Mouse (Mus musculus) midbrain, embryonic 14.5 days (tissue): ENCODE results near the gene Gbp5. TPM values are rescaled to one million over a fixed set of nuclear protein-coding genes. Genes with fewer than 3 reads are reported as not detected.
A peak's percentile ranks its signal among the peaks of the same experiment; 100 is the strongest.
"Not testable (repeated sequence)": the region's sequence is repeated elsewhere in the genome, so short reads cannot be mapped to it uniquely, and the experiment has no call there.

Experiments
- ATAC-seq: fragments of 200-750 bp; cut with Nextera tagmentation; 2 replicates; pipeline ENCODE4 v1.8.0; 2017; ENCODE audit warnings: moderate number of reproducible peaks, moderate library complexity; ENCODE audit not compliant: low FRiP score, low TSS enrichment
- DNase-seq: peaks from one replicate; pipeline ENCODE4 v3.0.0-alpha.2; 2015
- H3K27ac ChIP-seq: fragments of 300-500 bp; sonication (generic); replicated peaks from 2 replicates; pipeline ENCODE4 v1.5.1; 2014; ENCODE audit warnings: mild to moderate bottlenecking, low read depth, low read length, moderate library complexity
- H3K27me3 ChIP-seq: fragments of 300-500 bp; sonication (generic); 2 replicates; pipeline ENCODE4 v1.6.1; 2014; ENCODE audit warnings: low read length, control low read depth, mixed read lengths; ENCODE audit not compliant: control insufficient read depth, insufficient read depth
- H3K36me3 ChIP-seq: fragments of 300-500 bp; sonication (generic); 2 replicates; pipeline ENCODE4 v1.6.1; 2014; ENCODE audit warnings: low read length, control low read depth; ENCODE audit not compliant: control insufficient read depth, insufficient read depth
- H3K4me1 ChIP-seq: fragments of 300-500 bp; sonication (generic); 2 replicates; pipeline ENCODE4 v1.6.1; 2014; ENCODE audit warnings: mild to moderate bottlenecking, antibody characterized with exemption, low read length, control low read depth; ENCODE audit not compliant: control insufficient read depth, insufficient read depth
- H3K4me2 ChIP-seq: fragments of 300-500 bp; sonication (generic); 2 replicates; pipeline ENCODE4 v1.6.1; 2014; ENCODE audit warnings: mild to moderate bottlenecking, low read length, moderate library complexity
- H3K4me3 ChIP-seq: fragments of 300-500 bp; sonication (generic); replicated peaks from 2 replicates; pipeline ENCODE4 v1.5.1; 2014; ENCODE audit warnings: low read depth, low read length
- H3K9ac ChIP-seq: fragments of 300-500 bp; sonication (generic); replicated peaks from 2 replicates; pipeline ENCODE4 v1.6.1; 2014; ENCODE audit warnings: mild to moderate bottlenecking, low read length, moderate library complexity
- H3K9me3 ChIP-seq: fragments of 300-500 bp; sonication (generic); 2 replicates; pipeline ENCODE4 v1.6.1; 2016; ENCODE audit warnings: low read length, control low read depth, mixed read lengths; ENCODE audit not compliant: control insufficient read depth
- WGBS: fragments of 180-500 bp; shearing (Covaris S2); extraction: QIAGEN DNeasy Blood & Tissue Kit; methylation state at CpG from one replicate; pipeline ENCODE4 v1.1.7; 2014; 5-methylcytosine and 5-hydroxymethylcytosine counted together
- polyA plus RNA-seq: library from polyadenylated mRNA; unstranded; fragments of >200 nt; fragmentation: Nextera tagmentation; extraction: Ambion mirVana; gene quantifications from 2 replicates; pipeline ENCODE4 v1.2.1, GENCODE M21; 2014

The Gbp5 gene
- polyA plus RNA-seq, 1 experiment from 2014 or later = 0.26 TPM

DNA sequence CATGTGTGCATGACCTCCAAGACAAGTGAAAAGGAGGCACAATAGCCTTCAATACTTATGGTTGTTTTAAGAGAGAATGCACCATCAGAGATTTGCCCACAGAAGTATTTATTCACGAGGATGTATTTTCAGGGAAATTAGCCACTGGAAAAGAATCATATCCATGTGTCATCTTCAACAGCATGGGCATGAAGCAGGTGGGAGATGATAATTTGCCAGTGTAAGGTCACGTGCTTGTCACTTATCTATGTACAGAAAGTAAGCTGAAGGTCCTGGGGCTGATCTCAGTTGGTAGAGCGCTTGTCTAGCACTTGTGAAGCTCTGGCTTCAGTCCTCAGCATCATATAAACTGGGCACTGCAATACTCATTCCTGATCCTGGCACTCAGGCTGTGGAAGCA is 37.8 kb downstream of the Gbp5 start:
- Histone ChIP-seq H3K9ac (no peak overlapping the region), H3K36me3 (no peaks in the 10 kb centered on the region), H3K4me3 (no peak overlapping the region), H3K27ac (no peak overlapping the region), H3K9me3 (no peaks in the 10 kb centered on the region), H3K4me2 (no peak overlapping the region), H3K4me1 (no peaks in the 10 kb centered on the region), H3K27me3 (no peaks in the 10 kb centered on the region)
- no peak for ATAC-seq
- WGBS = 93% methylated on average over 3 of the region's 3 CpGs
- no peak for DNase-seq

DNA sequence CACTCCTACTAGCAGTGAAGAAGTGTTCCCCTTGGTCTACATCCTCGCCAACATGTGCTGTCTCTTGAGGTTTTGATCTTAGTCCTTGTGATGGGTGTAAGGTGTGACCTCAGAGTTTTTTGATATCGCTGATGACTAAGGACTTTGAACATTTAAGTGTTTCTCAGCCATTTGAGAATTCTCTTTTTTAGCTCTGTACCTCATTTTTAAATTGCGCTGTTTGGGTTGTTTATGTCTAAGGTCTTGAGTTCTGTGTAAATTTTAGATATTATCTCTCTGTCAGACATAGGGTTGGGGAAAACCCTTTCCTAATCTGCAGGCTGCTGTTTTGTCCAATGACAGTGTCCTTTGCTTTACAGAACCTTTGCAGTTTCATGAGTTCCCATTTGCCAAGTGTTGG is 39.4 kb downstream of the Gbp5 start:
- ATAC-seq (no peak), DNase-seq (no peak)
- Histone ChIP-seq H3K27me3 (no peaks in the 10 kb centered on the region), H3K4me3 (no peak overlapping the region), H3K9ac (no peak overlapping the region), H3K4me2 (no peak overlapping the region), H3K36me3 (no peaks in the 10 kb centered on the region), H3K27ac (no peak overlapping the region), H3K9me3 (no peaks in the 10 kb centered on the region), H3K4me1 (no peaks in the 10 kb centered on the region)
- 90% methylated on average over 3 of the region's 3 CpGs for WGBS

DNA sequence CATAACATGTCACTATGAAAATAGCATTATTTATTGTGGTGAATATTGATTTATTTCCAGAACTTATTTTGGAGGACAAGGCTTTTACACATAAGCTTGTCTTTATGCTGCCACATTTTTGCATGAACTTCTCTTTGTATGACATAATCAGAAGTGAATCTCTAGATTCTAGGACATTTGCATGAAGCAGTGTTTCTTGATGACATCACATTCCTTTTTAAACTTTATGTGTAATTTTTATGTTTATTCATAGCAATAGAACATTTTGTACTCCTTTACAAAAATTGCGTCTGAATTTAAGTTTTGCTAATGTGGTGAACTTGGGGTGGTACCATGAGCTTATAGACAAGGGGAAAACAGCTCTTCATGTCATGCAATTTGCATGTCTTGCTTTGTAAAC is 41.9 kb downstream of the Gbp5 start:
- H3K27ac ChIP-seq = no peak overlapping the region

DNA sequence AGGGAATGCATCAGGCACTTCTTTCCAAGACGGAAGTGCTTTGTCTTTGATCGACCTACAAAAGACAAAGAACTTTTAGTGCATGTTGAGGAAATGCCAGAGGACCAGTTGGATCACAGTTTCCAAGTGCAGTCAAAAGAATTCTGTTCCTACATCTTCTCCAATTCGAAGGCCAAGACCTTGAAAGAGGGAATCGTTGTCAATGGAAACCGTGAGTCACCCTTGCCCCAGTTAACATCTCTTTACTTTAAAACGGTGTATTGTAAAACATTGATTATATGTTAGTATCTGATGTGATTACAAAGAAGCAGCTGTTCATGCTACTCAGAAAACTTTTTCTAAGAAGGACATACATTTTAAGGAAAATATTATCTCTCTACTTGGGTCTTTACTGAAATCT is 47.6 kb downstream of the Gbp5 start:
- Histone ChIP-seq H3K27me3 (no peaks in the 10 kb centered on the region), H3K4me1 (no peaks in the 10 kb centered on the region), H3K36me3 (no peaks in the 10 kb centered on the region), H3K9me3 (no peaks in the 10 kb centered on the region), H3K9ac (no peak overlapping the region), H3K4me2 (no peak overlapping the region), H3K27ac (no peak overlapping the region), H3K4me3 (no peak overlapping the region)
- DNase-seq (no peak), ATAC-seq (no peak)
- WGBS = 86% methylated on average over 6 of the region's 6 CpGs

More for the DNA sequence above, 41.9 kb downstream of the Gbp5 start:
- Histone ChIP-seq H3K36me3 (no peaks in the 10 kb centered on the region), H3K4me2 (no peak overlapping the region), H3K9ac (no peak overlapping the region), H3K4me3 (no peak overlapping the region), H3K9me3 (no peaks in the 10 kb centered on the region), H3K4me1 (no peaks in the 10 kb centered on the region), H3K27me3 (no peaks in the 10 kb centered on the region)
- DNase-seq (no peak), ATAC-seq (no peak)
- 84% methylated on average over 1 of the region's 1 CpGs for WGBS

DNA sequence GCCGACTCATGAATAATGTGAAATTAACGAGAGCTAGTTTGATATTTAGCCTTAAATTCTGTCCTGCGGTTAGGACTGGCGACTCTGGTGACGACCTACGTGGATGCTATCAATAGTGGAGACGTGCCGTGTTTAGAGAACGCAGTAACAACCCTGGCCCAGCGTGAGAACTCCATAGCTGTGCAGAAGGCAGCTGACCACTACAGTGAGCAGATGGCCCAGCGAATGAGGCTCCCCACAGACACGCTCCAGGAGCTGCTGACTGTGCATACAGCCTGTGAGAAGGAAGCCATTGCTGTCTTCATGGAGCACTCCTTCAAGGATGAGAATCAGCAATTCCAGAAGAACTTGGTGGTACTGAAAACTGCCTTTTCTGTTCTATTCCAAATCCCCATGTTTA is 49.0 kb downstream of the Gbp5 start:
- not testable (repeated sequence) for H3K4me1 ChIP-seq, H3K36me3 ChIP-seq, DNase-seq, H3K9me3 ChIP-seq, H3K4me3 ChIP-seq, H3K27me3 ChIP-seq, H3K27ac ChIP-seq, H3K4me2 ChIP-seq, H3K9ac ChIP-seq
- 0 out of 2 replicates have a peak, but pooled peaks have one; percentile 11 for ATAC-seq
- 78% methylated on average over 12 of the region's 12 CpGs for WGBS

DNA sequence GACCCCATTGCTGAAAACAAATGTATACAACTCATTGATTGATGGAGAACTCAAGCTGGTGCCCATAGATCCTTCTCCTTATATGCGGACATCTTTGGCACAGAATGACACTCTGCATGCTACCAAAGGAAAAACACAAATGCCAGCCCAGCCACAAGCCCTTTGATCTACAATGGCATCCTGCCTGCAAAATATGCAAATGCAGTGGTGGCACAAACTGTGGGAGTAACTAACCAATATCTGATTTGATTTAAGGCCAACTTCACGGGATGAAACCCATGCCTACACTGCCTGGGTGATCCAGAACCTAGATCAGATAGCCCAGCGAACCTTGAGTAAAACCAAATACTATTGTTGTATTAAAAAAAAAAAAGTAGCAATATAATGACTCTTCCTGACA is 52.9 kb downstream of the Gbp5 start:
- Histone ChIP-seq H3K4me1 (no peaks in the 10 kb centered on the region), H3K4me2 (no peak overlapping the region), H3K9me3 (no peaks in the 10 kb centered on the region), H3K36me3 (no peaks in the 10 kb centered on the region), H3K4me3 (no peak overlapping the region), H3K9ac (no peak overlapping the region), H3K27me3 (no peaks in the 10 kb centered on the region), H3K27ac (no peak overlapping the region)
- 91% methylated on average over 3 of the region's 3 CpGs for WGBS
- no peak for ATAC-seq
- no peak for DNase-seq

DNA sequence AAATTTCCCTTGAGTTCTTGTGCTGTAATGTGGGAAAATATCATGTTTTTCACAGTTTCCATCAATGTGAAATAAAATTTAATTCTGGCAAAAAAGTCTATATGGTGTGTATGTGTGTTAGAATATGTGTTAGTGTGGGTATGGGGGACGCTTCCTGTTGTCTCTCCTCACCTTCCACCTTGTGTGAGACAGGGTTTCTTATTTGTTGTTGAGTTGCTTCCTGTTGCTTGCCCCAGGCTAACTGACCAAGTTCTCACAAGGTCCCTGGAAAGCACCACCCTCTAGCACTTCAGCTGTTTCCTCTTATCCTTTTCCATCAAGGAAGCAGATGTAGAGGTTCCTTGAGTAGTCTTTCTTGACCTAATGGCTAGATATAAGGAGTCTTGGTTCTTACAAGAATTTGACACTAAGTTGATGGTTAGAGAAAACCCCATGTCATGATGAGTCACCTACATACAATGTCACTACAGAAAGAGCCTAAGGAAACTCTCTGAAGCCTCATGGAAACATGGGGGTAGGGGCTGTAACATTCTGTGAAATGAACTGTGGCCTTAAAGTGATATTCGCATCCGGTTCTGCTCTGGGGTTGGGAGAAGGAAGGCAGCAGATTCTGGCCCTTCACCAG is 56.4 kb downstream of the Gbp5 start:
- ATAC-seq (no peak), DNase-seq (no peak)
- Histone ChIP-seq H3K4me1 (no peaks in the 10 kb centered on the region), H3K27me3 (no peaks in the 10 kb centered on the region), H3K9ac (no peak overlapping the region), H3K27ac (no peak overlapping the region), H3K36me3 (no peaks in the 10 kb centered on the region), H3K4me3 (no peak overlapping the region), H3K4me2 (no peak overlapping the region), H3K9me3 (no peaks in the 10 kb centered on the region)
- WGBS = 91% methylated on average over 3 of the region's 3 CpGs

DNA sequence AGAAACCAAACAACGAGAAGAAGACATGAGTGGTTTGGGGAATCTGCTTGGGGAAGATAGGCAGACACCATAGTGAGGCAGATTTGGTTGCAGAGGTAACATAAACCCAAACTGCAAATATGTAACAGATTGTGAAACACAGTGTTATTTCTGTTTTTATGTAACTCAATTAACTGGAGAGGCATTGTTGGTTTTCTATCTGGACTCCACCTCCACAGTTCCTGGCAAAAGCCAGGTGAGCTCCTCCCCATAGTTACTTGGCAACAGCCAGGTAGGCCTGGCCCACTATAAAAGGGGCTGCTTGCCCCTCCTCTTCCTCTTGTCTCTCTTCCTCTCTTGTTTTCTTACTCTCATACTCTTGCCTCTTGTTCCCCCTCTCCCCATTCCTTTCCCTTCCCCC is 60.8 kb downstream of the Gbp5 start:
- H3K27me3 ChIP-seq = no peaks in the 10 kb centered on the region
- no peak for DNase-seq
- ATAC-seq = no peak
- no peak overlapping the region for H3K9ac ChIP-seq
- no peaks in the 10 kb centered on the region for H3K9me3 ChIP-seq
- H3K36me3 ChIP-seq = no peaks in the 10 kb centered on the region
- 90% methylated on average over 1 of the region's 1 CpGs for WGBS
- no peak overlapping the region for H3K4me2 ChIP-seq
- H3K4me1 ChIP-seq = no peaks in the 10 kb centered on the region
- no peak overlapping the region for H3K27ac ChIP-seq
- H3K4me3 ChIP-seq = no peak overlapping the region

DNA sequence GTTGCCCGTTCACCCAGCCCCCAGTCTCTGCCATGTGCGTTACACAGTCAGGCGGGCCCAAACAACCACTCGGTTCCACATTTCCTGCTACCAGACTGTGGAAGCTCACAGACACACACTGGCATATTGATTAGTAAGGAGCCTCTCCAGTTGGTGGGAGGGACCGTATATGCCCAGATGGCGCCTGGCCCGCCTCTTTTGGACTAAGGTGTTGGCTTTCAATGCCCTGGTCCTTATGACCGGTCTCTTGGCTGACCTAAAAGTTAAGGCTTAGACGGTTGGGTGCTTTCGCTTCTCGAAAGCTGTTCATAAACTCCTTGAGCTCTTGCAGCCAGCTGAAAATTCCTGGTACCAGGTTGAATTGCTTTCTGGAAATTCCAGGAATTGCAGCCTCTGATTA is 61.8 kb downstream of the Gbp5 start:
- WGBS = 92% methylated on average over 11 of the region's 11 CpGs
- ATAC-seq = 0 out of 2 replicates have a peak, but pooled peaks have one; percentile 14
- no peak overlapping the region for H3K4me3 ChIP-seq

More for the DNA sequence above, 61.8 kb downstream of the Gbp5 start:
- Histone ChIP-seq H3K27me3 (no peaks in the 10 kb centered on the region), H3K36me3 (no peaks in the 10 kb centered on the region), H3K9ac (no peak overlapping the region), H3K4me2 (no peak overlapping the region), H3K9me3 (no peaks in the 10 kb centered on the region), H3K4me1 (no peaks in the 10 kb centered on the region), H3K27ac (no peak overlapping the region)
- no peak for DNase-seq
